Mouse (Mus musculus) liver, embryonic 14.5 days (tissue): Measurements from ENCODE around the gene Trpm4.
A peak's percentile ranks its signal among the peaks of the same experiment; 100 is the strongest.

Source experiments
- CTCF ChIP-seq: IDR thresholded peaks from 2 replicates; pipeline ENCODE4 v1.5.1; 2016; ENCODE audit warnings: antibody characterized with exemption, low read depth, control low read depth
- EP300 ChIP-seq: IDR thresholded peaks from 2 replicates; pipeline ENCODE4 v1.6.1; 2016; ENCODE audit warnings: antibody characterized with exemption, low read depth

GRCm38 (mm10) chr7:45339410-45340065 lies 6.0 kb upstream of the Trpm4 start:
- TF ChIP-seq CTCF (peak; percentile 54), EP300 (no peak; the same call in 1 of the 2 replicates)
